Mouse (Mus musculus) heart, postnatal 25 days (tissue): ENCODE results near the gene Gpx2. TPM values are rescaled to one million over a fixed set of nuclear protein-coding genes. Genes with fewer than 3 reads are reported as not detected.

Source experiments
- DNase-seq: peaks from one replicate; pipeline ENCODE4 v3.0.0; 2022; ENCODE audit warnings: low spot score
- intact Hi-C: fragments of 180-260 bp; cut with DNase I; formaldehyde crosslinking; loops from one replicate; pipeline ENCODE4 v1.15.1; 2025
- total RNA-seq, 2 experiments: library from RNA; stranded (reverse); gene quantifications; 2 replicates each; pipeline ENCODE4 v1.2.3; 2021

Gene Gpx2
- total RNA-seq = not detected

- DNase-seq = no peak
- intact Hi-C loops = no loop called here
Observed at GRCm38 (mm10) chr12:76795350-76795749, at the start of gene Gpx2. Gene Gpx2, minus strand, starts transcription at chr12:76795554.

GRCm38 (mm10) chr12:76844346-76845061 is 49.1 kb upstream of the Gpx2 start:
- intact Hi-C loops = no loop called here
- no peak for DNase-seq

GRCm38 (mm10) chr12:76840081-76840480 is 44.7 kb upstream of the Gpx2 start:
- DNase-seq = no peak
- intact Hi-C loops = no loop called here

- DNase-seq = no peak
- intact Hi-C loops = loop anchor here (5.0 to 10.0 kb wide), 5 partner anchors 88 to 726 kb away; partner anchors contain the start of genes Fut8 and Max
Observed at GRCm38 (mm10) chr12:76839298-76839697, 43.9 kb upstream of the Gpx2 start.

- intact Hi-C loops = loop anchor here (2.0 to 10.0 kb wide), 6 partner anchors 41 to 727 kb away; partner anchors contain the start of genes Fut8 and Max
- DNase-seq = no peak
Observed at GRCm38 (mm10) chr12:76837844-76838650, 42.7 kb upstream of the Gpx2 start.

GRCm38 (mm10) chr12:76837101-76837843 is 41.9 kb upstream of the Gpx2 start:
- DNase-seq = peak; percentile 94
- intact Hi-C loops = loop anchor here (2.0 to 10.0 kb wide), 6 partner anchors 42 to 728 kb away; partner anchors contain the start of genes Fut8 and Max

GRCm38 (mm10) chr12:76832704-76833103 is 37.4 kb upstream of the Gpx2 start:
- intact Hi-C loops = loop anchor here (10.0 kb wide), 1 partner anchor 732 kb away; no protein-coding TSS in a partner anchor
- DNase-seq = no peak

GRCm38 (mm10) chr12:76825283-76825682 is 29.9 kb upstream of the Gpx2 start:
- intact Hi-C loops = no loop called here

GRCm38 (mm10) chr12:76822651-76823041 is 27.3 kb upstream of the Gpx2 start, which contains the start of gene Rab15:
Gene Rab15, minus strand, starts transcription at chr12:76822908.
- no peak for DNase-seq
- intact Hi-C loops = no loop called here

More at GRCm38 (mm10) chr12:76825283-76825682, 29.9 kb upstream of the Gpx2 start:
- no peak for DNase-seq

- intact Hi-C loops = no loop called here
- no peak for DNase-seq
Observed at GRCm38 (mm10) chr12:76822002-76822650, 26.8 kb upstream of the Gpx2 start.

- intact Hi-C loops = no loop called here
- DNase-seq = no peak
Observed at GRCm38 (mm10) chr12:76820615-76821014, 25.3 kb upstream of the Gpx2 start.

- DNase-seq = no peak
- intact Hi-C loops = no loop called here
Observed at GRCm38 (mm10) chr12:76819816-76820215, 24.5 kb upstream of the Gpx2 start.

GRCm38 (mm10) chr12:76818908-76819307 is 23.6 kb upstream of the Gpx2 start:
- DNase-seq = no peak
- intact Hi-C loops = no loop called here

- intact Hi-C loops = no loop called here
- DNase-seq = no peak
Observed at GRCm38 (mm10) chr12:76818120-76818519, 22.8 kb upstream of the Gpx2 start.

GRCm38 (mm10) chr12:76817176-76817575 is 21.8 kb upstream of the Gpx2 start:
- intact Hi-C loops = no loop called here
- DNase-seq = no peak

- intact Hi-C loops = no loop called here
Observed at GRCm38 (mm10) chr12:76816720-76817119, 21.4 kb upstream of the Gpx2 start.

GRCm38 (mm10) chr12:76814120-76814519 is 18.8 kb upstream of the Gpx2 start:
- no peak for DNase-seq
- intact Hi-C loops = no loop called here

More at GRCm38 (mm10) chr12:76816720-76817119, 21.4 kb upstream of the Gpx2 start:
- DNase-seq = no peak

- intact Hi-C loops = no loop called here
- DNase-seq = no peak
Observed at GRCm38 (mm10) chr12:76813543-76813942, 18.2 kb upstream of the Gpx2 start.

GRCm38 (mm10) chr12:76811006-76811405 is 15.7 kb upstream of the Gpx2 start:
- intact Hi-C loops = no loop called here
- DNase-seq = no peak

GRCm38 (mm10) chr12:76810491-76810890 is 15.1 kb upstream of the Gpx2 start:
- intact Hi-C loops = no loop called here
- DNase-seq = no peak
